Mouse (Mus musculus): ENCODE results near the gene Olfr384. TPM values are rescaled to one million over a fixed set of nuclear protein-coding genes. Genes with fewer than 3 reads are reported as not detected.
"Not testable (repeated sequence)": the region's sequence is repeated elsewhere in the genome, so short reads cannot be mapped to it uniquely, and the experiment has no call there.

The Olfr384 gene
- total RNA-seq (2022): not detected

DNA sequence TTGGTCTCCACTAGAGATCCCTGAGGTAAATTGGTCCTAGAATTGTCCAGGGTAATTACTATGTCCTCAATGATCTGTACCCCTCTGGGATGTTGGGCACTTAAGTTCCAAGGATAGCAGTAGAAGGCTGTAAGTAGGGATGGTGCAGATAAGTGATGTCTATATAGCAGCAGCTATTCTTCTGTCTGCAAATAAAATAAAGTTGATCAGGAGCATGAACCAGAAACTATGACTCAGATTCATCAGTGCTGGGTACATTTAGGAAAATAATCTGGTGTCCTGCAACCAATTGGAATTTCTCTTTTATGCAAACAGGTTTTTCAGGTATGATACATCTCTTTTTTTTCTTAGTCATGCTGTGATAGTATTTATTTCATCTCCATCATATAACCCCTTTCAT is at the start of gene Olfr384:
Gene Olfr384, plus strand, starts transcription at position 301 of the 400 bp plus-strand sequence.
- no peak for DNase-seq (ENCODE audit: low spot score)

DNA sequence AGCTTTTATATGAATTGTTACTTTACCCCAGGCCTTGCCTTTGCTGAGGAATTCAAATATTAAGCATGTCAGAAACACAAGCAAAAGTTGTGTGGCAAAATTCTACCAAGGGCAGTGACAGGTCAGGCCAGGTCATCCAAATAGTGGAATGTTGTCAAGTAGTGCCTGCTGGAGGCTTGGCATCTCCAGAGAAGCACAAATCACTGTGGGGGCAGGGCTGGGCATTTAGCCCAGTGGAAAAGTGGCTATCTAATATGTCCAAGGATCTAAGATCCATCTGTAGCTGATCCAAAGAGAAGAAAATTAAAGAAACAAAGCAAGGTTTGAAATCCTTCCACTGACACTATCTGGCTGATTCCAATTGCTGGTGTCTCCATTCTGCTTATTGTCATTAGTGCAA is 18.5 kb upstream of the Olfr384 start:
- no peak for DNase-seq (ENCODE audit: low spot score)

DNA sequence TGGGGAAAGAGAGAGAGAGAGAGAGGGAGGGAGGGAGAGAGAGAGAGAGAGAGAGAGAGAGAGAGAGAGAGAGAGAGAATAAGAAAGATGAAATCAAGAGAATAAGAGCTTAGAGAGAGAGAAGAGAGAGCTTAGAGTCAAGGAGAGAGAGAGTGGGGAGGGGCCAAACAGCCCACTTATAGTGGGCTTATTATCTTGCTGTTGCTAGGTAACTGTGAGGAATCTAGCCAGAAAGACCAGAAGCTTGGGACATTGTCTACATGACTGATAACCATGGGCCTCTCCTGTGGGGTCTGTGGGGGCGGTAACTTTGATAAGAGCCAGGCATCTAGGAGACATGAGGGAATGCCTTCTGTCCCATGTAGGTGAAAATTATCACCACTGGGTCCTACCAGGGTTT is 15.2 kb upstream of the Olfr384 start:
- DNase-seq (ENCODE audit: low spot score): not testable (repeated sequence)

DNA sequence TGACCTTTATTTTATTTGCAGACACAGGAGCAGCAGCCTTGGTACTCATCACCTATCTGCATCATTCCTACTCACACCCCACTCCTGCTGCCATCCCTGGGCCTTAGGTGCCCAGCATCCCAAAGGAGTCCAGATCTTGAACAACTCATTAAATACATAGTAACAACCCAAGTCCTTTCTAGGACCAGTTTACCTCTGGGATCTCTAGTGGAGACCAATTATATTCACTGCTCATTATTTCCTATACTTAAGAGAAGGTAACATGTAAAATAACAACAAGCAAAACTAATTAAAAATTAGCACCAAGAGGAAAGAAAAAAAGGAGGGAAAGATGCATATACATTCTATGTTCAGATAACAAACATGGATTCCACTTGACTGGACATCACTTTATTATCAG is 5.5 kb upstream of the Olfr384 start, which contains the start of gene Olfr385:
Gene Olfr385, minus strand, starts transcription at position 101 of the 400 bp plus-strand sequence.
- no peak for DNase-seq (ENCODE audit: low spot score)

Other genes starting within 250 kb of the Olfr384 start
- gene Olfr20, start 247.8 kb upstream of the Olfr384 start, total RNA-seq (2022): not detected
- not detected for gene Olfr376, start 227.3 kb upstream of the Olfr384 start, total RNA-seq (2022)
- gene Olfr1, start 199.0 kb upstream of the Olfr384 start, total RNA-seq (2022): not detected
- not detected for gene Olfr378, start 170.1 kb upstream of the Olfr384 start, total RNA-seq (2022)
- gene Olfr380, start 141.1 kb upstream of the Olfr384 start, total RNA-seq (2022): not detected
- gene Olfr381, start 107.0 kb upstream of the Olfr384 start, total RNA-seq (2022): not detected
- gene Olfr382, start 81.4 kb upstream of the Olfr384 start, total RNA-seq (2022): not detected
- gene Olfr385, start 5.6 kb upstream of the Olfr384 start, total RNA-seq (2022): not detected
- not detected for gene Zfp735, start 90.2 kb downstream of the Olfr384 start, total RNA-seq (2022)
- not detected for gene Olfr389, start 182.1 kb downstream of the Olfr384 start, total RNA-seq (2022)
- gene Olfr390, start 184.4 kb downstream of the Olfr384 start, total RNA-seq (2022): not detected
- gene Olfr391-ps, start 204.5 kb downstream of the Olfr384 start, total RNA-seq (2022): not detected
- not detected for gene Olfr392, start 218.5 kb downstream of the Olfr384 start, total RNA-seq (2022)